Mouse (Mus musculus) hindbrain, postnatal 0 days (tissue): ENCODE measurements at regions not wholly inside any gene's neighbourhood (a gene's known extent, or its start where the extent isn't known, plus 50 kb on each side); places are given as distances from the start of the nearest gene placed in this dataset.
A peak's percentile ranks its signal among the peaks of the same experiment; 100 is the strongest.

ENCODE experiments used
- ATAC-seq: fragments of 200-750 bp; cut with Nextera tagmentation; 2 replicates; pipeline ENCODE4 v1.8.0; 2017; ENCODE audit warnings: mild to moderate bottlenecking, moderate TSS enrichment, moderate library complexity
- DNase-seq: peaks from one replicate; pipeline ENCODE4 v3.0.0-alpha.2; 2015; ENCODE audit warnings: low spot score
- H3K27ac ChIP-seq: fragments of 300-500 bp; sonication (generic); 2 replicates; pipeline ENCODE4 v1.5.1; 2014; ENCODE audit warnings: mild to moderate bottlenecking
- H3K27me3 ChIP-seq: fragments of 300-500 bp; sonication (generic); 2 replicates; pipeline ENCODE4 v1.6.1; 2014; ENCODE audit warnings: low read length, mixed read lengths; ENCODE audit not compliant: insufficient read depth
- H3K36me3 ChIP-seq: fragments of 300-500 bp; sonication (generic); 2 replicates; pipeline ENCODE4 v1.6.1; 2014; ENCODE audit warnings: low read length, mixed read lengths; ENCODE audit not compliant: insufficient read depth
- H3K4me1 ChIP-seq: fragments of 300-500 bp; sonication (generic); 2 replicates; pipeline ENCODE4 v1.6.1; 2014; ENCODE audit warnings: antibody characterized with exemption, low read length, mixed read lengths; ENCODE audit not compliant: insufficient read depth
- H3K4me2 ChIP-seq: fragments of 300-500 bp; sonication (generic); 2 replicates; pipeline ENCODE4 v1.6.1; 2014; ENCODE audit warnings: low read depth, mild to moderate bottlenecking, low read length, moderate library complexity, mixed read lengths
- H3K4me3 ChIP-seq: fragments of 300-500 bp; sonication (generic); 2 replicates; pipeline ENCODE4 v1.5.1; 2014; ENCODE audit warnings: low read length
- H3K9ac ChIP-seq: fragments of 300-500 bp; sonication (generic); replicated peaks from 2 replicates; pipeline ENCODE4 v1.6.1; 2014; ENCODE audit warnings: mild to moderate bottlenecking, low read length, moderate library complexity, mixed read lengths
- H3K9me3 ChIP-seq: fragments of 300-500 bp; sonication (generic); 2 replicates; pipeline ENCODE4 v1.6.1; 2016; ENCODE audit warnings: low read length, mixed read lengths
- CTCF ChIP-seq: IDR thresholded peaks from 2 replicates; pipeline ENCODE4 v1.5.1; 2016; ENCODE audit warnings: antibody characterized with exemption, control low read depth, low read depth
- WGBS: fragments of 180-500 bp; shearing (Covaris S2); extraction: QIAGEN DNeasy Blood & Tissue Kit; methylation state at CpG from one replicate; pipeline ENCODE4 v1.1.7; 2014; 5-methylcytosine and 5-hydroxymethylcytosine counted together

DNA sequence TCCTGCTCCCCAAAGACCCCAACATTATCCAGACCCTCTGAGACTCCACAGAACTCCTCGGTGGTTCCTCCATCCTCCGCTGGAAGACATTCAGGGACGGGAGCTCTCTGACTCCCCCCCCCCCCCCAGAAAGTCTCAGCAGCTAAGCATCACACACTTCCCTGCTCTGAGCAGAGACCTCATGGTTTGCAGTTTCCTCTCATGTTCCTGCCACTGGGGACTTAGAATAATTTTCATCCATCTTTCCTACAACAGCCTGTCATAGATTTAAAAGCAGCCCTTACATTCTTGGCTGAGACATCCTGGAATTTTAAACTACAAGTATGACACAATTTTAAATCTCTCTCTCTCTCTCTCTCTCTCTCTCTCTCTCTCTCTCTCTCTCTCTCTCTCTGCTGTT lies 69.2 kb downstream of the Gpr65 start:
- WGBS, result 78% methylated on average over 3 of the region's 3 CpGs
- DNase-seq (no peak), ATAC-seq (no peak)
- no peaks in the 10 kb centered on the region for H3K27me3 ChIP-seq
- H3K27ac ChIP-seq, result no peak overlapping the region
- H3K4me1 ChIP-seq, result no peaks in the 10 kb centered on the region
- TF ChIP-seq CTCF, result no peak
- H3K9ac ChIP-seq, result no peak overlapping the region
- no peaks in the 10 kb centered on the region for H3K36me3 ChIP-seq
- H3K4me2 ChIP-seq, result no peak overlapping the region
- no peaks in the 10 kb centered on the region for H3K9me3 ChIP-seq
- no peak overlapping the region for H3K4me3 ChIP-seq

DNA sequence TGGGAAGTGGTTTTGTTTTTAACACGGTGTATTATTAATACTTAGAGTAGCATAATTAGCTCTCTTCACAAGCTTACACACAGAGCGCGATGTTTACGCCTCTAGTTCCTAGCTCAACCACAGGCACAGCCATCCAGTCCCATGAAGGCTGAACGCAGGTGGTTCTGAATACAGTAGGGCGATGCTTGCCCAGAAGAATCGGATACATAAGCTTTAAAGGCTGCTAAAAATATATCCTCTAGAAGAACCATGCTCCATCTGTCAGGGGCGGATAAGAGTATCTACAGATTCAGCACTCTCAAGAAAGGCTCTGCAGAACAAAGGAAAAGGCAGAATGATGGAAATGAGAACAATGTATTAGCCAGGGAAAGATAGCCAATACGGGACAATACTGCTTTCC lies 71.1 kb downstream of the Gpr65 start:
- ATAC-seq, result no peak
- Histone ChIP-seq H3K9me3 (no peaks in the 10 kb centered on the region), H3K4me3 (no peak overlapping the region), H3K4me2 (no peak overlapping the region), H3K4me1 (no peaks in the 10 kb centered on the region), H3K27me3 (no peaks in the 10 kb centered on the region), H3K36me3 (no peaks in the 10 kb centered on the region), H3K9ac (no peak overlapping the region), H3K27ac (no peak overlapping the region)
- WGBS, result 88% methylated on average over 9 of the region's 9 CpGs
- DNase-seq, result no peak
- TF ChIP-seq CTCF, result no peak

DNA sequence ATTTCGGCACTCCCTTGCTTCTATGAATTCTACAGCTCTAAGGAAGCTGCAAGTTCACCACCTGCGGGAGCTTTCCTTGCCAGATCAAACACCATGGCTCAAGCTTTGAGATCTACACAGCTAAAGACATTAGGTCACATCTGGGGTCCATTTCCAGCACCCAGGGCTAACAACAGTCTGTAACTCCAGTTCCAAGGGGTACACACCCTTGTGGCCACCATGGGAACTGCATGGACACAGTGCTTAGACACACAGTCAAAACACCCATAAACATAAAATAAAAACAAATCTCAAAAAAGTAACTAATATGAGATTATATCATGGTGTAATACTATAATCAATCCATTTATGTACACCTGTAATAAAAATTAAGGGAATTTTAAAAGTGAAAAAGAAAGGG lies 73.7 kb downstream of the Gpr65 start:
- H3K9me3 ChIP-seq, result no peaks in the 10 kb centered on the region
- 86% methylated on average over 2 of the region's 2 CpGs for WGBS
- no peak overlapping the region for H3K27ac ChIP-seq
- H3K27me3 ChIP-seq, result no peaks in the 10 kb centered on the region
- no peak for DNase-seq
- H3K4me1 ChIP-seq, result no peaks in the 10 kb centered on the region
- H3K9ac ChIP-seq, result no peak overlapping the region
- ATAC-seq, result no peak
- peak; percentile 62 for TF ChIP-seq CTCF
- no peaks in the 10 kb centered on the region for H3K36me3 ChIP-seq
- no peak overlapping the region for H3K4me3 ChIP-seq
- H3K4me2 ChIP-seq, result no peak overlapping the region

- 83% methylated on average over 7 of the region's 7 CpGs for WGBS
- Histone ChIP-seq H3K36me3 (no peaks in the 10 kb centered on the region), H3K27me3 (no peaks in the 10 kb centered on the region), H3K4me3 (no peak overlapping the region), H3K4me1 (no peaks in the 10 kb centered on the region), H3K27ac (no peak overlapping the region), H3K9me3 (no peaks in the 10 kb centered on the region), H3K9ac (no peak overlapping the region), H3K4me2 (no peak overlapping the region)
- ATAC-seq (no peak), DNase-seq (no peak)
- TF ChIP-seq CTCF, result no peak
Measured at GRCm38 (mm10) chr12:98343653-98344052, 75.2 kb downstream of the Gpr65 start.

DNA sequence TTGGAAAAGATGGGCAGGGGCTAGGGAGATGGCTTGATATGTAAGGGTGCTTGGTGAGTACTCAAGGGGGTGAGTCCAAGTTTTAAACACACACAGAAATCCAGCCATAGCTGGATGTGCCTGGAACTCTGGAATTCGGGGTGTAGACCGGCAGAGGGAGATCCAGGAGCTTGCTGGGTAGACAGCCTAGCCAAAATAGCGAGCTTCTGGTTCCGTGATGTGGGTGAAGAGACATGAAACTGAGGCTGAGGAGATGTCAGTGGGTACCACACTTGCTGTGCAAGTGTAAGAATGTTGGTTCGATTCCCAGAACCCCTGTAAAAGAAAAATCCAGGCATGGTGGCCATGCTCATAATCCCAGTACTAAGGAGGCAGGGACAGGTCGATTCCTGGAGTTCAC lies 78.6 kb downstream of the Gpr65 start:
- no peak for TF ChIP-seq CTCF
- Histone ChIP-seq H3K36me3 (no peaks in the 10 kb centered on the region), H3K4me2 (no peak overlapping the region), H3K9me3 (no peaks in the 10 kb centered on the region), H3K4me3 (no peak overlapping the region), H3K9ac (no peak overlapping the region), H3K27me3 (no peaks in the 10 kb centered on the region), H3K27ac (no peak overlapping the region), H3K4me1 (no peaks in the 10 kb centered on the region)
- WGBS, result 87% methylated on average over 6 of the region's 6 CpGs
- DNase-seq, result no peak
- no peak for ATAC-seq

DNA sequence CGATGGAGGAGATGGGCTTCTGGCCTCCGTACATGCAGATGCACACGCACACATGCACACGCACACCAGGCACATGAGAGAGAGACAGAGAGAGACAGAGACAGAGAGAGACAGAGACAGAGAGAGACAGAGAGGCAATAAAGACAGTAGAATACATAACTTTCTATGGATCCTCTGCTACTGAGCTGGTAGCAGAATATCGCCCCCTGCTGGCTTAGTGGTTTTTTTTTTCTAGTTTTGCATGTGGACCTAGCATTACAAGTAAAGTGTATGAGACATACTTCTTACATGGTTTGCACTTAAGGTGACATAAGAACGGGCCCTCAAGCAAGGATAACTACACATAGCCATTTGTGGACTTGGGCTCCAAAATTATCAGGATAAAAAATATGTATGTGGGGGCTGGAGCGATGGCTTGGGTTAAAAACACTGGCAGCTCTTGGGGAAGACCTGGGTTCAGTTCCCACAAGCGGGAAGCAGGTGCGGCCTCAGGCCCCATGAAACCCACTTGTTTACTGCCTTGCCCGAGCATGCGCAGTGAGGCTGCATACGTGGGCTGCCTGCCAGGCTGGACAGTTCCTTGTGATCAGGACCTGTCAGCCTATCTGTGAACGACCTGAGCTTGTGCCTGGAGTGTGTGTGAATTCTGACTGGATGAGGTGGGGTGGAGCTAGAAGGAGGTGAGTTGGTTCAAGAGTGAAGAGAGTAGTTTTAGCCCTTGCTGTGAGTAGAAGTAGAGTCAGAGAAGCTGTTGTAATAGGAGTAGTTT lies 79.3 kb downstream of the Gpr65 start:
- Histone ChIP-seq H3K27me3 (no peaks in the 10 kb centered on the region), H3K4me2 (no peak overlapping the region), H3K4me3 (no peak overlapping the region), H3K4me1 (no peaks in the 10 kb centered on the region), H3K36me3 (no peaks in the 10 kb centered on the region), H3K27ac (no peak overlapping the region), H3K9me3 (no peaks in the 10 kb centered on the region), H3K9ac (no peak overlapping the region)
- DNase-seq, result peak; percentile 50
- ATAC-seq, result no peak
- WGBS, result 78% methylated on average over 13 of the region's 13 CpGs
- TF ChIP-seq CTCF, result peak; percentile 62

DNA sequence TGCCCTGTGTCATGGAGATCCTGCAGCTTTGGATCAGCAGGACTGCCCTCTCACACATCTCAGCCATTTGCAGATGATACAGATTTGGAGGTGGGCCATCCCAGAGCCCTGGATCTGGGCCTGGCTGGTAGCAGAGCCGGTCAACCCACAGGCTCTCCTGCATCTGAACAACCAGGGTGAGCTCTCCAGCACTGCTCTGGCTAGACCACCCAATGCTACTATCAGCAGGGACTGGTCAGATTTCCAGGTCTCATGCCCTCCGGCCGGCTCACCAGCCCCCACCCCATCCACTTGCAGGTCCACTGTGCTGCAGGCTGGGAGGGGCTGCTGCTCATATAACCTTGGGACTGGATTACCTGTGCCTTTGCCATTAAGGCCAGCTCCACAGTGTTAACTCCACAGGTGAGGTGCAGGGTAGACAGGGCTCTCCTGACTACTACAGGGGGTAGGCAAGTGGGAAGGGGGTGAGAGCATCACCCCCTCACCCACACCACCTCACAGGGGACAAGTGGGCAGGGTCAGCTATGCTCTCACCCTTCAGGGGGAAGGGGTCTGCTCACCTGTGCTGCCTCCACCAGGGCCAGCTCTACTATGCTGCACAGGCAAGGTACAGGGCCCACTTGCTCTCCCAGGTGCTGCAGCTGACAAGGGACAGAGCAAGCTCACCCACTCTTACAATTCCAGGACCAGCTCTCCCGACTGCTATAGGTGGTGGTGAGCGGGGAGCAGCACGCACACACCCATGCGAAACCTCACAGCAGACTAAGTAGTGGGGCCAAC lies 81.6 kb downstream of the Gpr65 start:
- Histone ChIP-seq H3K4me1 (no peaks in the 10 kb centered on the region), H3K27me3 (no peaks in the 10 kb centered on the region), H3K9ac (no peak overlapping the region), H3K4me3 (no peak overlapping the region), H3K9me3 (no peaks in the 10 kb centered on the region), H3K27ac (no peak overlapping the region), H3K4me2 (no peak overlapping the region), H3K36me3 (no peaks in the 10 kb centered on the region)
- ATAC-seq (peak; percentile 15; the same call in 1 of the 2 replicates), DNase-seq (no peak)
- no peak for TF ChIP-seq CTCF
- 91% methylated on average over 7 of the region's 7 CpGs for WGBS
